Mouse (Mus musculus) lung, postnatal 0 days (tissue): Measurements from ENCODE around the gene Sdccag8.

Experiments
- CTCF ChIP-seq: IDR thresholded peaks from 2 replicates; pipeline ENCODE4 v1.5.1; 2016; ENCODE audit warnings: antibody characterized with exemption, mild to moderate bottlenecking
- EP300 ChIP-seq: IDR thresholded peaks from 2 replicates; pipeline ENCODE4 v1.6.1; 2016; ENCODE audit warnings: antibody characterized with exemption, mild to moderate bottlenecking, control low read depth

- TF ChIP-seq CTCF (no peak), EP300 (no peak)
Measured at GRCm38 (mm10) chr1:176958311-176958710, 143.9 kb downstream of the Sdccag8 start.
